Mouse (Mus musculus): ENCODE results near the gene Atp2a1. TPM values are rescaled to one million over a fixed set of nuclear protein-coding genes. Genes with fewer than 3 reads are reported as not detected.

Gene Atp2a1
- polyA plus RNA-seq, 1 experiment from 2014 or later: 0.57 TPM

- Histone ChIP-seq H3K9ac (replicated peaks) (no peak overlapping the region), H3K27me3 (no peaks in the 10 kb centered on the region), H3K27ac (replicated peaks) (no peak overlapping the region), H3K4me1 (peaks cover 9% of the 10 kb centered on the region), H3K9me3 (no peaks in the 10 kb centered on the region), H3K4me3 (0 out of 2 replicates have a peak overlapping the region, but pooled peaks have one; percentile 88), H3K36me3 (peaks cover 5% of the 10 kb centered on the region; the same call in 1 of the 2 replicates), H3K4me2 (replicated peaks) (peak overlapping the region; percentile 34)
- 61% methylated on average over 6 of the region's 6 CpGs for WGBS
- no peak for ATAC-seq (ENCODE audit: low FRiP score, low read depth)
These were observed 65.7 kb downstream of the Atp2a1 start for GRCm38 (mm10) chr7:126397221-126397620.

GRCm38 (mm10) chr7:126396298-126397119, 66.4 kb downstream of the Atp2a1 start, which contains the start of gene Nfatc2ip:
Gene Nfatc2ip, minus strand, starts transcription at chr7:126396737.
- WGBS: under 1% methylated on average over 59 of the region's 59 CpGs
- peak within 1 kb of the TSS; percentile 87 for H3K4me2 ChIP-seq (replicated peaks)
- peaks cover 8% of the 10 kb centered on the region; the same call in 1 of the 2 replicates for H3K36me3 ChIP-seq
- peak within 1 kb of the TSS; percentile 71 for H3K27ac ChIP-seq (replicated peaks)
- peaks cover 9% of the 10 kb centered on the region for H3K4me1 ChIP-seq
- H3K9ac ChIP-seq (replicated peaks): peak within 1 kb of the TSS; percentile 82
- no peaks in the 10 kb centered on the region for H3K9me3 ChIP-seq
- H3K27me3 ChIP-seq: no peaks in the 10 kb centered on the region
- H3K4me3 ChIP-seq: peak within 1 kb of the TSS; percentile 88
- ATAC-seq (ENCODE audit: low FRiP score, low read depth): peak; percentile 100

Other genes starting within 250 kb of the Atp2a1 start
- 276 and 311 TPM in 2 replicates for gene Sbk1, start 190.5 kb downstream of the Atp2a1 start, polyA plus RNA-seq (2016; fragmentation: Nextera tagmentation; extraction: Ambion mirVana)
- gene Lat, start 93.5 kb downstream of the Atp2a1 start, polyA plus RNA-seq (2016; fragmentation: Nextera tagmentation; extraction: Ambion mirVana): 1.4 and 2.6 TPM in 2 replicates
- 64.3 and 66.9 TPM in 2 replicates for gene Spns1, start 85.7 kb downstream of the Atp2a1 start, polyA plus RNA-seq (2016; fragmentation: Nextera tagmentation; extraction: Ambion mirVana)
- gene Nfatc2ip, start 66.4 kb downstream of the Atp2a1 start, polyA plus RNA-seq (2016; fragmentation: Nextera tagmentation; extraction: Ambion mirVana): 3.4 and 4.3 TPM in 2 replicates
- not detected in 2 replicates for gene Cd19, start 48.2 kb downstream of the Atp2a1 start, polyA plus RNA-seq (2016; fragmentation: Nextera tagmentation; extraction: Ambion mirVana)
- 25.1 and 26.0 TPM in 2 replicates for gene Rabep2, start 34.3 kb downstream of the Atp2a1 start, polyA plus RNA-seq (2016; fragmentation: Nextera tagmentation; extraction: Ambion mirVana)
- 60.9 and 66.1 TPM in 2 replicates for gene Sh2b1, start 12.3 kb upstream of the Atp2a1 start, polyA plus RNA-seq (2016; fragmentation: Nextera tagmentation; extraction: Ambion mirVana)
- gene Tufm, start 24.3 kb upstream of the Atp2a1 start, polyA plus RNA-seq (2016; fragmentation: Nextera tagmentation; extraction: Ambion mirVana): 115 and 119 TPM in 2 replicates
- gene Atxn2l, start 40.3 kb upstream of the Atp2a1 start, polyA plus RNA-seq (2016; fragmentation: Nextera tagmentation; extraction: Ambion mirVana): 72.8 and 82.0 TPM in 2 replicates
- gene Eif3c, start 103.3 kb upstream of the Atp2a1 start, polyA plus RNA-seq (2016; fragmentation: Nextera tagmentation; extraction: Ambion mirVana): 200 and 222 TPM in 2 replicates
- 0.27 and 0.63 TPM in 2 replicates for gene Apobr, start 121.8 kb upstream of the Atp2a1 start, polyA plus RNA-seq (2016; fragmentation: Nextera tagmentation; extraction: Ambion mirVana)
- gene Cln3, start 122.7 kb upstream of the Atp2a1 start, polyA plus RNA-seq (2016; fragmentation: Nextera tagmentation; extraction: Ambion mirVana): 26.1 and 29.2 TPM in 2 replicates
- not detected in 2 replicates for gene Il27, start 131.8 kb upstream of the Atp2a1 start, polyA plus RNA-seq (2016; fragmentation: Nextera tagmentation; extraction: Ambion mirVana)
- gene Nupr1, start 167.8 kb upstream of the Atp2a1 start, polyA plus RNA-seq (2016; fragmentation: Nextera tagmentation; extraction: Ambion mirVana): 4.4 and 7.9 TPM in 2 replicates
- 44.1 and 46.4 TPM in 2 replicates for gene Sgf29, start 186.2 kb upstream of the Atp2a1 start, polyA plus RNA-seq (2016; fragmentation: Nextera tagmentation; extraction: Ambion mirVana)
- 0.45 and 1.1 TPM in 2 replicates for gene Sult1a1, start 213.3 kb upstream of the Atp2a1 start, polyA plus RNA-seq (2016; fragmentation: Nextera tagmentation; extraction: Ambion mirVana)
- 151 TPM in 2 replicates for gene Bola2, start 232.3 kb upstream of the Atp2a1 start, polyA plus RNA-seq (2016; fragmentation: Nextera tagmentation; extraction: Ambion mirVana)
- gene Slx1b, start 232.7 kb upstream of the Atp2a1 start, polyA plus RNA-seq (2016; fragmentation: Nextera tagmentation; extraction: Ambion mirVana): 16.6 and 19.1 TPM in 2 replicates
- 60.8 and 65.9 TPM in 2 replicates for gene Coro1a, start 244.7 kb upstream of the Atp2a1 start, polyA plus RNA-seq (2016; fragmentation: Nextera tagmentation; extraction: Ambion mirVana)